Mouse (Mus musculus) thymus, adult 2 months (tissue): ENCODE results near the gene Dnmt3a.

Experiments
- CTCF ChIP-seq: fragments of 200-500 bp; IDR thresholded peaks from 2 replicates; pipeline ENCODE4 v1.5.1; 2012; ENCODE audit warnings: mild to moderate bottlenecking, control low read depth, low read length, moderate library complexity, borderline replicate concordance; ENCODE audit not compliant: control insufficient read depth, poor library complexity, insufficient read depth; ENCODE audit errors: extremely low read depth
- POLR2A ChIP-seq: fragments of 200-500 bp; IDR thresholded peaks from 2 replicates; pipeline ENCODE4 v1.6.1; 2012; ENCODE audit warnings: mild to moderate bottlenecking, low read length, control low read depth, moderate library complexity; ENCODE audit not compliant: control insufficient read depth, poor library complexity, insufficient read depth; ENCODE audit errors: extremely low read depth

- TF ChIP-seq POLR2A, result no peak
- no peak for TF ChIP-seq CTCF
These were observed 43.7 kb downstream of the Dnmt3a start for GRCm38 (mm10) chr12:3849481-3849880.
